Mouse (Mus musculus): Measurements from ENCODE around the gene Olfr1440. TPM values are rescaled to one million over a fixed set of nuclear protein-coding genes. Genes with fewer than 3 reads are reported as not detected.
A peak's percentile ranks its signal among the peaks of the same experiment; 100 is the strongest.

Gene Olfr1440
- total and polyA plus RNA-seq, 3 experiments: not detected

- Histone ChIP-seq H3K9ac (ENCODE audit: low read depth, low read length) (no peak overlapping the region), H3K27me3 (ENCODE audit: control insufficient read depth, insufficient read depth, low read length) (no peaks in the 10 kb centered on the region), H3K4me1 (ENCODE audit: control insufficient read depth, insufficient read depth, low read length) (no peaks in the 10 kb centered on the region; the same call in 1 of the 2 replicates), H3K79me2 (replicated peaks; ENCODE audit: control insufficient read depth, insufficient read depth, low read length) (no peaks in the 10 kb centered on the region), H3K4me3 (no peak overlapping the region), H3K36me3 (ENCODE audit: control insufficient read depth, insufficient read depth, low read length) (no peaks in the 10 kb centered on the region), H3K27ac (peak overlapping the region; percentile 41)
- intact Hi-C loops (cut with DNase I): loop anchor here (10.0 kb wide), 1 partner anchor 159 kb away; the partner anchor contains the start of gene Gm4952
- DNase-seq: peak in 1 of 2 experiments; percentile 32
- TF ChIP-seq POLR2A (IDR thresholded peaks at IDR 0.05; ENCODE audit: insufficient read depth, low read depth, low read length): no peak
- no peak for TF ChIP-seq CTCF (IDR thresholded peaks at IDR 0.05)
- no peak for TF ChIP-seq EP300 (IDR thresholded peaks at IDR 0.05; ENCODE audit: insufficient read depth, low read depth, low read length)
- 68% methylated on average over 4 of the region's 4 CpGs for WGBS
These were observed 48.9 kb downstream of the Olfr1440 start for GRCm38 (mm10) chr19:12435750-12436524.

- WGBS: 40% methylated on average over 1 of the region's 1 CpGs
- Histone ChIP-seq H3K27ac (peak overlapping the region; percentile 2; the same call in 1 of the 2 replicates), H3K4me1 (ENCODE audit: control insufficient read depth, insufficient read depth, low read length) (no peaks in the 10 kb centered on the region; the same call in 1 of the 2 replicates), H3K4me3 (no peak overlapping the region), H3K9ac (ENCODE audit: low read depth, low read length) (no peak overlapping the region), H3K79me2 (replicated peaks; ENCODE audit: control insufficient read depth, insufficient read depth, low read length) (no peaks in the 10 kb centered on the region), H3K27me3 (ENCODE audit: control insufficient read depth, insufficient read depth, low read length) (no peaks in the 10 kb centered on the region), H3K36me3 (ENCODE audit: control insufficient read depth, insufficient read depth, low read length) (no peaks in the 10 kb centered on the region)
- no peak for DNase-seq
- TF ChIP-seq EP300 (IDR thresholded peaks at IDR 0.05; ENCODE audit: insufficient read depth, low read depth, low read length) (no peak), CTCF (IDR thresholded peaks at IDR 0.05) (no peak), POLR2A (IDR thresholded peaks at IDR 0.05; ENCODE audit: insufficient read depth, low read depth, low read length) (no peak)
- intact Hi-C loops (cut with DNase I): loop anchor here (10.0 kb wide), 1 partner anchor 155 kb away; the partner anchor contains the start of gene Gm4952
These were observed 52.5 kb downstream of the Olfr1440 start for GRCm38 (mm10) chr19:12439581-12439980.

DNA sequence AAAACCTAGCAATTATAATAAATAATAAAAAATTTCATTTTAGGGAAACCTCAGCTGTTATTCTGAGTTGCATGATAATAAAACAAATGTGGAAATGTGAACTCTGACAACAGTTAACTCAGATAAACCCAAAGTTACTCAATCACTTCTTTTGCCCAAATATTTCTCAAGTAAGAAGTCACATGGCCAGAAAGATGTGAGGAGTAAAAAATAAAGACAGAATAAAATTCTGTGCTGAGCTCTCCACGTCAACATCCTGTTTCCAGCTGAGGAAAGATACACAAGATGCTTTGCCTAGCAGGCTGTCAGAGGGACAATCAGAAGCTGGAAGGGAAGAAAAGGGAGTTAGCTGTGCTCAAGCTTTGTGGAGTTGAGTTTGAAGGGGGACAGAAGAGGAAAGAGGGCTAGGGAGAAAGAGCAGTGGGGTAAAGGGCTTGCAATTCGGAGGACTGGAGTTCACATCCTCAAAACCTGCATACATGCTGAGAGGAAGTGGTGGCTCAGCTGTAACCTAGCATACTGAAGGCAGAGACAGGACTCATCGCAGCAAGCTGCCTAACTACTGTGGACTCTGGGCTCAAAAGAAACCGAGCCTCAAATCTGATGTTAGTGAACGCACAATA lies 53.1 kb downstream of the Olfr1440 start:
- H3K79me2 ChIP-seq (replicated peaks; ENCODE audit: control insufficient read depth, insufficient read depth, low read length): no peaks in the 10 kb centered on the region
- TF ChIP-seq POLR2A (IDR thresholded peaks at IDR 0.05; ENCODE audit: insufficient read depth, low read depth, low read length) (no peak), CTCF (IDR thresholded peaks at IDR 0.05) (no peak), EP300 (IDR thresholded peaks at IDR 0.05; ENCODE audit: insufficient read depth, low read depth, low read length) (no peak)
- intact Hi-C loops (cut with DNase I): no loop called here
- H3K4me1 ChIP-seq (ENCODE audit: control insufficient read depth, insufficient read depth, low read length): no peaks in the 10 kb centered on the region; the same call in 1 of the 2 replicates
- H3K27me3 ChIP-seq (ENCODE audit: control insufficient read depth, insufficient read depth, low read length): no peaks in the 10 kb centered on the region
- no peaks in the 10 kb centered on the region for H3K36me3 ChIP-seq (ENCODE audit: control insufficient read depth, insufficient read depth, low read length)
- peak in 1 of 2 experiments; percentile 27 for DNase-seq
- peak overlapping the region; percentile 67 for H3K27ac ChIP-seq
- H3K9ac ChIP-seq (ENCODE audit: low read depth, low read length): no peak overlapping the region
- 52% methylated on average over 5 of the region's 5 CpGs for WGBS
- H3K4me3 ChIP-seq: no peak overlapping the region

- H3K27ac ChIP-seq: no peak overlapping the region
- WGBS: 58% methylated on average over 4 of the region's 4 CpGs
- no peaks in the 10 kb centered on the region for H3K36me3 ChIP-seq (ENCODE audit: control insufficient read depth, insufficient read depth, low read length)
- H3K4me1 ChIP-seq (ENCODE audit: control insufficient read depth, insufficient read depth, low read length): no peaks in the 10 kb centered on the region; the same call in 1 of the 2 replicates
- DNase-seq: peak in 1 of 2 experiments; percentile 38
- no peaks in the 10 kb centered on the region for H3K27me3 ChIP-seq (ENCODE audit: control insufficient read depth, insufficient read depth, low read length)
- no peak overlapping the region for H3K4me3 ChIP-seq
- H3K79me2 ChIP-seq (replicated peaks; ENCODE audit: control insufficient read depth, insufficient read depth, low read length): no peaks in the 10 kb centered on the region
- TF ChIP-seq CTCF (IDR thresholded peaks at IDR 0.05): no peak
- no peak for TF ChIP-seq POLR2A (IDR thresholded peaks at IDR 0.05; ENCODE audit: insufficient read depth, low read depth, low read length)
- no peak for TF ChIP-seq EP300 (IDR thresholded peaks at IDR 0.05; ENCODE audit: insufficient read depth, low read depth, low read length)
- intact Hi-C loops (cut with DNase I): no loop called here
- no peak overlapping the region for H3K9ac ChIP-seq (ENCODE audit: low read depth, low read length)
These were observed 55.5 kb downstream of the Olfr1440 start for GRCm38 (mm10) chr19:12442560-12442959.

DNA sequence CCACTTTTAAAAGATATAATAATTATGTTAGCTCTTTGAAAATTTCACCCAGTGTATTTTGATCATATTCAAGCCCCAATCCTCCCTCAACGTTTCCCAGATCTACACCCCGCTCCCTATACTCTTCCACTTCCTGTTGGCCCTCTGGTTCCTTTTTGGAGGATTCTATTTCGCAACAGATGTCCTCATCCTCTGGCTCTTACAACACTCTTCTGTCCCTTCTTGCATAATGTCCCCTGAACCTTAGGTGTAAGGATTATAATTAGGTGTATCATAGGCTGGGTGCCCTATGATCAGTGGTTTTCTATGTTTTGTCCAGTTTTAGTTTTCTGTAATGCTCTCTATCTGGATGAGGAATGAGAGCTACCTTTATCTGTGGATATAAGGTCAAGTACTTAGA lies 57.9 kb downstream of the Olfr1440 start:
- no peaks in the 10 kb centered on the region for H3K36me3 ChIP-seq (ENCODE audit: control insufficient read depth, insufficient read depth, low read length)
- no peak for DNase-seq
- H3K79me2 ChIP-seq (replicated peaks; ENCODE audit: control insufficient read depth, insufficient read depth, low read length): no peaks in the 10 kb centered on the region
- 58% methylated on average over 3 of the region's 3 CpGs for WGBS
- H3K9ac ChIP-seq (ENCODE audit: low read depth, low read length): no peak overlapping the region
- H3K27ac ChIP-seq: no peak overlapping the region
- intact Hi-C loops (cut with DNase I): no loop called here
- no peaks in the 10 kb centered on the region; the same call in 1 of the 2 replicates for H3K4me1 ChIP-seq (ENCODE audit: control insufficient read depth, insufficient read depth, low read length)
- TF ChIP-seq POLR2A (IDR thresholded peaks at IDR 0.05; ENCODE audit: insufficient read depth, low read depth, low read length): no peak
- TF ChIP-seq CTCF (IDR thresholded peaks at IDR 0.05): no peak
- TF ChIP-seq EP300 (IDR thresholded peaks at IDR 0.05; ENCODE audit: insufficient read depth, low read depth, low read length): no peak
- no peaks in the 10 kb centered on the region for H3K27me3 ChIP-seq (ENCODE audit: control insufficient read depth, insufficient read depth, low read length)
- H3K4me3 ChIP-seq: no peak overlapping the region

Other genes starting within 250 kb of the Olfr1440 start
- not detected for gene Olfr1555-ps1, start 217.2 kb upstream of the Olfr1440 start, total RNA-seq (2021)
- gene Olfr1555-ps1, start 217.2 kb upstream of the Olfr1440 start, polyA plus RNA-seq (2012; rRNA removed): not detected in 2 replicates
- not detected for gene Olfr1431, start 186.6 kb upstream of the Olfr1440 start, total RNA-seq (2021)
- not detected in 2 replicates for gene Olfr1431, start 186.6 kb upstream of the Olfr1440 start, polyA plus RNA-seq (2012; rRNA removed)
- gene Olfr1432, start 154.7 kb upstream of the Olfr1440 start, total RNA-seq (2021): not detected
- not detected in 2 replicates for gene Olfr1432, start 154.7 kb upstream of the Olfr1440 start, polyA plus RNA-seq (2012; rRNA removed)
- not detected for gene Olfr262, start 145.6 kb upstream of the Olfr1440 start, total RNA-seq (2021)
- not detected in 2 replicates for gene Olfr262, start 145.6 kb upstream of the Olfr1440 start, polyA plus RNA-seq (2012; rRNA removed)
- gene Olfr235, start 126.2 kb upstream of the Olfr1440 start, total RNA-seq (2021): not detected
- not detected in 2 replicates for gene Olfr235, start 126.2 kb upstream of the Olfr1440 start, polyA plus RNA-seq (2012; rRNA removed)
- gene Olfr1434, start 107.4 kb upstream of the Olfr1440 start, total RNA-seq (2021): not detected
- gene Olfr1434, start 107.4 kb upstream of the Olfr1440 start, polyA plus RNA-seq (2012; rRNA removed): not detected in 2 replicates
- not detected for gene Olfr1436, start 88.1 kb upstream of the Olfr1440 start, total RNA-seq (2021)
- not detected in 2 replicates for gene Olfr1436, start 88.1 kb upstream of the Olfr1440 start, polyA plus RNA-seq (2012; rRNA removed)
- gene Olfr1437, start 62.2 kb upstream of the Olfr1440 start, total RNA-seq (2021): not detected
- gene Olfr1437, start 62.2 kb upstream of the Olfr1440 start, polyA plus RNA-seq (2012; rRNA removed): not detected in 2 replicates
- gene Olfr1438-ps1, start 51.4 kb upstream of the Olfr1440 start, total RNA-seq (2021): not detected
- not detected in 2 replicates for gene Olfr1438-ps1, start 51.4 kb upstream of the Olfr1440 start, polyA plus RNA-seq (2012; rRNA removed)
- gene Olfr1441, start 30.2 kb downstream of the Olfr1440 start, total RNA-seq (2021): not detected
- not detected in 2 replicates for gene Olfr1441, start 30.2 kb downstream of the Olfr1440 start, polyA plus RNA-seq (2012; rRNA removed)
- gene Pfpl, start 40.6 kb downstream of the Olfr1440 start, total RNA-seq (2021): not detected
- not detected in 2 replicates for gene Pfpl, start 40.6 kb downstream of the Olfr1440 start, polyA plus RNA-seq (2012; rRNA removed)
- gene Mpeg1, start 73.5 kb downstream of the Olfr1440 start, total RNA-seq (2021): 1 to 10 TPM; 7.4 to 8.0 TPM
- gene Mpeg1, start 73.5 kb downstream of the Olfr1440 start, polyA plus RNA-seq (2012; rRNA removed): 3.5 and 4.3 TPM in 2 replicates
- gene Dtx4, start 114.2 kb downstream of the Olfr1440 start, total RNA-seq (2021): 1 to 10 TPM; 5.7 to 6.2 TPM
- 3.7 and 5.0 TPM in 2 replicates for gene Dtx4, start 114.2 kb downstream of the Olfr1440 start, polyA plus RNA-seq (2012; rRNA removed)
- gene Fam111a, start 158.5 kb downstream of the Olfr1440 start, total RNA-seq (2021): 1 to 10 TPM; 4.4 to 4.7 TPM
- gene Fam111a, start 158.5 kb downstream of the Olfr1440 start, polyA plus RNA-seq (2012; rRNA removed): 1.5 and 2.7 TPM in 2 replicates
- not detected for gene Gm4952, start 212.7 kb downstream of the Olfr1440 start, total RNA-seq (2021)
- not detected in 2 replicates for gene Gm4952, start 212.7 kb downstream of the Olfr1440 start, polyA plus RNA-seq (2012; rRNA removed)
- not detected for gene Glyat, start 246.0 kb downstream of the Olfr1440 start, total RNA-seq (2021)
- 0.20 TPM in 1 of 2 replicates, not detected in the other for gene Glyat, start 246.0 kb downstream of the Olfr1440 start, polyA plus RNA-seq (2012; rRNA removed)

Data from heart, adult 2 months (tissue).